Mouse (Mus musculus) small intestine, adult 2 months (tissue): ENCODE measurements around the gene Slc25a38. TPM values are rescaled to one million over a fixed set of nuclear protein-coding genes. Genes with fewer than 3 reads are reported as not detected.

Experiments
- H3K27ac ChIP-seq: fragments of 200-500 bp; 2 replicates; pipeline ENCODE4 v1.5.1; 2012; ENCODE audit warnings: low read depth, low read length, control low read depth, inconsistent platforms; ENCODE audit not compliant: insufficient read depth
- H3K27me3 ChIP-seq: fragments of 200-500 bp; 2 replicates; pipeline ENCODE4 v1.6.1; 2012; ENCODE audit warnings: mild to moderate bottlenecking, moderate library complexity, low read length, inconsistent platforms; ENCODE audit not compliant: control insufficient read depth, insufficient read depth
- H3K36me3 ChIP-seq: fragments of 200-500 bp; 2 replicates; pipeline ENCODE4 v1.6.1; 2012; ENCODE audit warnings: mild to moderate bottlenecking, low read length, control low read depth, inconsistent platforms; ENCODE audit not compliant: control insufficient read depth, insufficient read depth
- H3K4me1 ChIP-seq: fragments of 200-500 bp; 2 replicates; pipeline ENCODE4 v1.6.1; 2012; ENCODE audit warnings: low read length, inconsistent platforms, mixed read lengths; ENCODE audit not compliant: control insufficient read depth, insufficient read depth, insufficient read length
- H3K4me3 ChIP-seq: fragments of 200-500 bp; 2 replicates; pipeline ENCODE4 v1.5.1; 2012; ENCODE audit warnings: low read depth, mild to moderate bottlenecking, control low read depth, inconsistent platforms, low read length, moderate library complexity
- CTCF ChIP-seq: fragments of 200-500 bp; IDR thresholded peaks from 2 replicates; pipeline ENCODE4 v1.5.1; 2012; ENCODE audit warnings: low read depth, mild to moderate bottlenecking, control low read depth, inconsistent platforms, low read length, moderate library complexity, mixed read lengths; ENCODE audit not compliant: insufficient replicate concordance, insufficient read length; ENCODE audit errors: extremely low read depth
- POLR2A ChIP-seq: fragments of 200-500 bp; IDR thresholded peaks from 2 replicates; pipeline ENCODE4 v1.6.1; 2012; ENCODE audit warnings: low read depth, mild to moderate bottlenecking, control low read depth, inconsistent platforms, low read length, moderate library complexity
- WGBS: fragments of 180-500 bp; shearing (Covaris S2); methylation state at CpG from one replicate; pipeline ENCODE4 v1.1.7; 2018; 5-methylcytosine and 5-hydroxymethylcytosine counted together
- polyA plus RNA-seq: library from polyadenylated mRNA; depleted of rRNA; stranded (reverse); fragments of >200 nt; gene quantifications from 2 replicates; pipeline ENCODE4 v1.2.3, GENCODE M21; 2012

Slc25a38 gene
- polyA plus RNA-seq, 1 experiment, result 29.4 TPM

DNA sequence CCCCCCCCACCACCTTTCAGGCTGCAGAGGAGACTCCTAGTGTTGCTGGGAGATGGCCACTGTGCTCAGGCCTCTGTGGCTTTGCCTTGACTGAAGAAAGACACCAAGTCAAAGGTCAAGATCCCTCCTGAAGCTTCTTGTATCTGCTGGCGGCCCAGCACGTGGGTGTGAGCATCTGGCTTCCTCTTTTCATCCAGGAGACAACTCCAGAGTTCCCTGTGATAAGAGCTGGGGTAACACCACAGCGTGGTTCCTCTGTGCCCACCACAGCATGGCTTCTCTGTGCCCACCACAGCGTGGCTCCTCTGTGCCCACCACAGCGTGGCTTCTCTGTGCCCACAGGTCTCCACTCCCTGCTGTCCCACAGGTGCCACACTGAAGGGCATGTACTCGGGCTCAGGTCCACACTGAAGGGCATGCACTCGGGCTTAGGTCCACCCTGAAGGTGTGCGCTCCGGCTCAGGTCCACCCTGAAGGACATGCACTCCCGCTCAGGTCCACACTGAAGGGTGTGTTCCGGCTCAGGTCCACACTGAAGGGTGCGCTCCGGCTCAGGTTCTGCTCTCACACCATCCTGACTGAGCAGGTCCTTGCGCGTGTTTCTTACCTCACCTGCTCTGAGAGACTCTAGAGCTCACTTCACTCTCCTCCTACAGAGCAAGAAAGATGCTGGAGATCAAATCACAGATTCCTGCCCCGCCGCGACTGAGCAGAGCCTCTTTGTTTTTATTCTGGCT is 26.8 kb upstream of the Slc25a38 start:
- Histone ChIP-seq H3K36me3 (no peaks in the 10 kb centered on the region), H3K4me3 (no peak overlapping the region), H3K27ac (no peak overlapping the region), H3K4me1 (no peaks in the 10 kb centered on the region), H3K27me3 (no peaks in the 10 kb centered on the region)
- TF ChIP-seq POLR2A, result no peak
- 71% methylated on average over 18 of the region's 18 CpGs for WGBS

GRCm38 (mm10) chr9:120084406-120084805 is 25.8 kb upstream of the Slc25a38 start:
- WGBS, result 85% methylated on average over 9 of the region's 9 CpGs
- Histone ChIP-seq H3K4me1 (no peaks in the 10 kb centered on the region), H3K36me3 (no peaks in the 10 kb centered on the region), H3K4me3 (no peak overlapping the region), H3K27me3 (no peaks in the 10 kb centered on the region), H3K27ac (no peak overlapping the region)
- TF ChIP-seq POLR2A, result no peak
- no peak for TF ChIP-seq CTCF

DNA sequence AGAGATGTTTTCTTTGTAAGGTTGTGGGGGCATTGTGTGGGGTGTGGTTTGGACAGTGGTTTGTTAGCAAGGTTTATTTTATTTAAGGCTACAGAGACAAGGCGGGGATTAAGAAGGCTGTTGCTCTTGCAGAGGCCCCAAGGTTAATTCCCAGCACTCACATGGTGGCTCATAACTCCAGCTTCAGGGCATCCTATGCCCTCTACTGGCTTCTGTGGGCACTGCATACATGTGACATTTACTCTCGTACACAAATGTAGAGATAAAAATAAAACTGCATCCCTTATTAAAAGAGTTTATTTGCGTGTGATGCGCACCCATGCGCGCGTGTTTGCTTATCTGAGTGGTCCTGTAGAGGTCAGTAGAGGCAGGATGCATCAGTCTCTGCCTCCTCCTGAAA is 21.0 kb upstream of the Slc25a38 start:
- no peak overlapping the region for H3K4me3 ChIP-seq
- 87% methylated on average over 7 of the region's 7 CpGs for WGBS
- no peak overlapping the region for H3K27ac ChIP-seq
- H3K4me1 ChIP-seq, result no peaks in the 10 kb centered on the region
- no peak for TF ChIP-seq CTCF
- no peak for TF ChIP-seq POLR2A
- H3K36me3 ChIP-seq, result no peaks in the 10 kb centered on the region
- H3K27me3 ChIP-seq, result no peaks in the 10 kb centered on the region

DNA sequence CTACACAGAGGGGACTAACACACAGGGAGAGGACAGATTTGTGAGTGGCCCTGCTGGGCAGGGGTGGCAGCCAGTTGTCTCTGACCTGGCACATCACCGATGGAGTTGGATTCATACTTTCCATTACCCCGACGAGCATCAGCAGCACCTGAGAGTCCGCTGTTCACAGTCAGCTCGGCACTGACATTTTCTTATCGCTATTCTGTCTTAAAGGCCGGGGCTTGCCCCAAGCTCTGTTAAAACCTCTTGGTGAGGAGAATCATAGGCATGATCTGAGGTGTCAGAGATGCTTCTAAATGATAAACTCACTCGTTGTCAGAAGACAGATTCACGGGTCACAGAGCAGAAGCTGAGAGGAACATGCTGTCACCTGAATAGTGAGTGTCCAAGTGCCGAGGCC is 19.1 kb upstream of the Slc25a38 start:
- H3K27ac ChIP-seq, result no peak overlapping the region

GRCm38 (mm10) chr9:120091696-120092238 is 18.4 kb upstream of the Slc25a38 start, which contains the start of gene Ccr8:
Gene Ccr8, plus strand, starts transcription at chr9:120092114.
- H3K4me1 ChIP-seq, result no peaks in the 10 kb centered on the region
- H3K36me3 ChIP-seq, result no peaks in the 10 kb centered on the region
- no peak within 1 kb of the TSS for H3K27ac ChIP-seq
- no peaks in the 10 kb centered on the region for H3K27me3 ChIP-seq
- 74% methylated on average over 5 of the region's 5 CpGs for WGBS
- no peak for TF ChIP-seq POLR2A
- no peak for TF ChIP-seq CTCF
- no peak within 1 kb of the TSS for H3K4me3 ChIP-seq

More for the DNA sequence above, 19.1 kb upstream of the Slc25a38 start:
- Histone ChIP-seq H3K4me1 (no peaks in the 10 kb centered on the region), H3K27me3 (no peaks in the 10 kb centered on the region), H3K36me3 (no peaks in the 10 kb centered on the region), H3K4me3 (no peak overlapping the region)
- 84% methylated on average over 10 of the region's 10 CpGs for WGBS
- TF ChIP-seq POLR2A (no peak), CTCF (no peak)

- WGBS, result 87% methylated on average over 13 of the region's 13 CpGs
- no peak for TF ChIP-seq POLR2A
- TF ChIP-seq CTCF, result no peak
- Histone ChIP-seq H3K27me3 (no peaks in the 10 kb centered on the region), H3K36me3 (no peaks in the 10 kb centered on the region), H3K4me3 (no peak overlapping the region), H3K4me1 (no peaks in the 10 kb centered on the region), H3K27ac (no peak overlapping the region)
Observed at GRCm38 (mm10) chr9:120093701-120094100, 16.5 kb upstream of the Slc25a38 start.

DNA sequence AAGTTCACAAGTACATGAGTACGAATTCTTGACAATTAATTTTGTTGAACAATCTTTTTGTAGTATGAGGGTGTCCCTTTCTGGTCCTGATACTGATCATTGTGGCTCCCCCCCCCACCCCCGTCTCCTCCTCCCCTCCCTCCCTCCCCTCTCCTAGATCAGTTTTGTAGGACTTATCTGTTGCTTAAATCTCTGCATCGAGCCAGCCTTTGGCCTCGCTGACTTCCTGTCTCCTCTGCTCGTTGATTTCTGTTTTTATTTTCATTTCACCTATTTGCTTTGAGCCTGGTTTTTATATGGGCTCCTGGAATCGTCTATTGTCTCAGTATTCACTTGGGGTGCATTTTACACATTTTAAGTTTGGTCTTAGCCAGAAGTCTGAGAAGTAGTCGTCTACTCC is 14.3 kb upstream of the Slc25a38 start:
- H3K4me3 ChIP-seq, result no peak overlapping the region
- TF ChIP-seq POLR2A (no peak), CTCF (no peak)
- 43% methylated on average over 7 of the region's 7 CpGs for WGBS
- H3K27me3 ChIP-seq, result no peaks in the 10 kb centered on the region
- H3K27ac ChIP-seq, result no peak overlapping the region
- no peaks in the 10 kb centered on the region for H3K36me3 ChIP-seq
- no peaks in the 10 kb centered on the region for H3K4me1 ChIP-seq
